Mouse (Mus musculus) testis, adult 2 months (tissue): ENCODE data around the gene Tmem115.

Source experiments
- CTCF ChIP-seq: fragments of 200-500 bp; IDR thresholded peaks from 2 replicates; pipeline ENCODE4 v1.5.1; 2012; ENCODE audit warnings: low read depth, mild to moderate bottlenecking, inconsistent platforms, low read length, moderate library complexity; ENCODE audit not compliant: control insufficient read depth, insufficient read depth, insufficient replicate concordance
- POLR2A ChIP-seq: fragments of 200-500 bp; IDR thresholded peaks from 2 replicates; pipeline ENCODE4 v1.6.1; 2012; ENCODE audit warnings: low read depth, mild to moderate bottlenecking, inconsistent platforms, low read length, moderate library complexity; ENCODE audit not compliant: control insufficient read depth

GRCm38 (mm10) chr9:107534408-107535202 is 860 bp downstream of the Tmem115 start:
- TF ChIP-seq POLR2A = no peak
- 0 out of 2 replicates have a peak, but pooled peaks have one; percentile 0 for TF ChIP-seq CTCF
